9 mouse cellular contexts compared by ENCODE assay signal in genomic region chr12:76867586-76868280, GRCm38 (mm10). TPM values are rescaled to one million over a fixed set of nuclear protein-coding genes. Genes with fewer than 3 reads are reported as not detected.
DNase-seq lines count a peak whose midpoint lies in the region; ATAC-seq lines count a peak whose summit lies in the region.
"Had no signal": no experiment of that assay in that cellular context is flagged by ENCODE, and none has a peak within 500 bp of the region (broad histone marks: within the 10 kb centered on the region; RNA-seq: fewer than 3 reads in every experiment).

No protein-coding gene starts in this region.

- no peaks in the 10 kb centered on the region for H3K27me3 ChIP-seq in embryonic facial prominence, embryonic 14.5 days (replicated peaks; ENCODE audit: control insufficient read depth, insufficient read depth, low read length)
- H3K27me3 ChIP-seq in embryonic facial prominence, embryonic 10.5 days (replicated peaks; ENCODE audit: low read depth, poor library complexity, severe bottlenecking), result no peaks in the 10 kb centered on the region
- no peaks in the 10 kb centered on the region for H3K27me3 ChIP-seq in midbrain, embryonic 16.5 days (ENCODE audit: control insufficient read depth, insufficient read depth, low read depth, low read length)
- H3K27me3 ChIP-seq: limb, embryonic 13.5 days had no signal

- peak; percentile 23; the same call in 1 of the 2 replicates for ATAC-seq in embryonic facial prominence, embryonic 14.5 days (ENCODE audit: low read depth)
- no peak for ATAC-seq in midbrain, embryonic 16.5 days

- H3K36me3 ChIP-seq in embryonic facial prominence, embryonic 14.5 days (ENCODE audit: control insufficient read depth, insufficient read depth, low read length), result 0 out of 2 replicates have a peak, but pooled peaks cover 6% of the 10 kb centered on the region
- peaks cover 10% of the 10 kb centered on the region for H3K36me3 ChIP-seq in embryonic facial prominence, embryonic 10.5 days (replicated peaks)
- no peaks in the 10 kb centered on the region for H3K36me3 ChIP-seq in midbrain, embryonic 16.5 days (ENCODE audit: control insufficient read depth, insufficient read depth, low read length)

- no peaks in the 10 kb centered on the region for H3K9me3 ChIP-seq in embryonic facial prominence, embryonic 14.5 days (ENCODE audit: control insufficient read depth, low read length)
- no peaks in the 10 kb centered on the region for H3K9me3 ChIP-seq in embryonic facial prominence, embryonic 10.5 days
- no peaks in the 10 kb centered on the region for H3K9me3 ChIP-seq in midbrain, embryonic 16.5 days (replicated peaks; ENCODE audit: control insufficient read depth, low read length, poor library complexity, severe bottlenecking)
- H3K9me3 ChIP-seq: limb, embryonic 13.5 days had no signal

- DNase-seq in embryonic facial prominence, embryonic 14.5 days (ENCODE audit: low spot score), result no peak
- DNase-seq in embryonic facial prominence, embryonic 10.5 days (ENCODE audit: low spot score), result no peak
- peak; percentile 36 for DNase-seq in Muller cell, postnatal 12 days (ENCODE audit: inconsistent ontology term)
- peak; percentile 64 to 72 for DNase-seq in cerebellum, postnatal 25 days
- peak; percentile 35 for DNase-seq in lung, postnatal 14 days
- DNase-seq in gastrocnemius, adult 8-10 months (ENCODE audit: low spot score in 2 of 2), result no peak
- no peak for DNase-seq in heart, postnatal 4 days

- H3K4me1 ChIP-seq in embryonic facial prominence, embryonic 14.5 days (ENCODE audit: control insufficient read depth, insufficient read depth, low read length), result no peaks in the 10 kb centered on the region
- H3K4me1 ChIP-seq in embryonic facial prominence, embryonic 10.5 days, result peaks cover 25% of the 10 kb centered on the region; the same call in 1 of the 2 replicates
- H3K4me1 ChIP-seq in midbrain, embryonic 16.5 days (ENCODE audit: control insufficient read depth, insufficient read depth, low read length), result no peaks in the 10 kb centered on the region

- no peak overlapping the region for H3K9ac ChIP-seq in embryonic facial prominence, embryonic 14.5 days (ENCODE audit: low read depth, low read length)
- H3K9ac ChIP-seq in midbrain, embryonic 16.5 days (ENCODE audit: low read depth, low read length), result no peak overlapping the region
- H3K9ac ChIP-seq: limb, embryonic 13.5 days had no signal

- H3K27ac ChIP-seq in embryonic facial prominence, embryonic 14.5 days (replicated peaks; ENCODE audit: low read depth, low read length), result no peak overlapping the region
- no peak overlapping the region for H3K27ac ChIP-seq in embryonic facial prominence, embryonic 10.5 days (replicated peaks)
- no peak overlapping the region for H3K27ac ChIP-seq in midbrain, embryonic 16.5 days (ENCODE audit: low read length)
- H3K27ac ChIP-seq: limb, embryonic 13.5 days had no signal

- 60% methylated on average over 10 of the region's 10 CpGs for WGBS in embryonic facial prominence, embryonic 14.5 days
- WGBS in embryonic facial prominence, embryonic 10.5 days, result 65% methylated on average over 10 of the region's 10 CpGs
- WGBS in midbrain, embryonic 16.5 days, result 61% methylated on average over 10 of the region's 10 CpGs

- no peak overlapping the region for H3K4me2 ChIP-seq in embryonic facial prominence, embryonic 14.5 days (ENCODE audit: low read depth, low read length)
- no peak overlapping the region for H3K4me2 ChIP-seq in midbrain, embryonic 16.5 days (ENCODE audit: low read length)
- H3K4me2 ChIP-seq: limb, embryonic 13.5 days had no signal

- no peak overlapping the region for H3K4me3 ChIP-seq in embryonic facial prominence, embryonic 14.5 days (ENCODE audit: low read depth, low read length)
- H3K4me3 ChIP-seq in embryonic facial prominence, embryonic 10.5 days, result no peak overlapping the region
- no peak overlapping the region for H3K4me3 ChIP-seq in midbrain, embryonic 16.5 days (ENCODE audit: low read depth, low read length)
- H3K4me3 ChIP-seq: limb, embryonic 13.5 days had no signal

RNA-seq across cellular contexts. Expression of gene Rab15, which starts 45.0 kb away (rescaled TPM):
- 26.5 and 27.7 TPM in 2 replicates for polyA plus RNA-seq in embryonic facial prominence, embryonic 14.5 days (2014; fragmentation: Nextera tagmentation; extraction: Ambion mirVana)
- 15.7 and 17.3 TPM in 2 replicates for polyA plus RNA-seq in embryonic facial prominence, embryonic 10.5 days (2016; fragmentation: Nextera tagmentation; extraction: Ambion mirVana)
- polyA plus RNA-seq in midbrain, embryonic 16.5 days (2015; fragmentation: Nextera tagmentation; extraction: Ambion mirVana), result 52.1 and 53.8 TPM in 2 replicates
- 1 to 10 TPM in 3 of 4 experiments, under 1 TPM in 1; 0.92 to 2.6 (median 1.6) TPM for total RNA-seq in gastrocnemius, adult 8-10 months (2022)
- total RNA-seq in heart, postnatal 4 days (2021), result 1 to 10 TPM; 2.6 to 3.6 TPM

Comparison
In these comparisons a context has a peak if more than half of its experiments do, and no peak if none do; other contexts are left out.
1. DNase-seq: peak in Muller cell, postnatal 12 days (single experiment), cerebellum, postnatal 25 days (2 of 2) and lung, postnatal 14 days (single experiment); none in embryonic facial prominence, embryonic 14.5 days (single experiment), embryonic facial prominence, embryonic 10.5 days (single experiment), gastrocnemius, adult 8-10 months (0 of 2) and heart, postnatal 4 days (single experiment).